Mouse (Mus musculus) erythroblast, embryonic 14.5 days (primary cell): Measurements from ENCODE around the gene Dctpp1.

Experiments used
- GATA1 ChIP-seq: IDR thresholded peaks from 2 replicates; pipeline ENCODE4 v1.6.1; 2012; ENCODE audit warnings: low read length, inconsistent platforms, mixed read lengths
- TAL1 ChIP-seq: IDR thresholded peaks from 3 replicates; pipeline ENCODE4 v1.6.1; 2012; ENCODE audit warnings: low read length, inconsistent platforms, mixed read lengths

DNA sequence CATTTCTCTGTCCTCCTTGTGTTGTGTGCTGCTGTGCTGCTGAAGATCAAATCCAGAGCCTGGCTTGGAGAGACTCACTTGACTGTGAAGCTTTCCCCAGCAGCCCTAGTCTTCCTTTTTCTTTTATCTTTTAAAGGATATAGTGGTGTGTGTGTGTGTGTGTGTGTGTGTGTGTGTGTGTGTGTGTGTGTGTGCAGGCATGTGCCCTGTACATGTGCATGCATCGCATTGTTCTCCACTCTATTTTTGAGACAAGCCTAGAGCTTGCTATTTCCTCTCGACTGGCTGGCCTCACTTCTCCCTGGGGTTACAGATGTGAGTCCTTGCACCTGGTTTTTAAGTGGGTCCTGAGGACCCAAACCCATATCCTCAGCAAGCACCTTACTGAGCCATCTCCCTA lies 21.7 kb upstream of the Dctpp1 start:
- TF ChIP-seq GATA1: no peak
- no peak for TF ChIP-seq TAL1
